Mouse (Mus musculus) E14TG2a.4 (cell line): ENCODE measurements at regions not wholly inside any gene's neighbourhood (a gene's known extent, or its start where the extent isn't known, plus 50 kb on each side); places are given as distances from the start of the nearest gene placed in this dataset.

ENCODE experiments used
- CTCF ChIP-seq: conservative IDR thresholded peaks from 2 replicates; pipeline ENCODE4 v1.5.1; 2014; ENCODE audit warnings: low read length
- POU5F1 ChIP-seq: IDR thresholded peaks from 2 replicates; pipeline ENCODE4 v1.6.1; 2014; ENCODE audit warnings: low read length, borderline replicate concordance

DNA sequence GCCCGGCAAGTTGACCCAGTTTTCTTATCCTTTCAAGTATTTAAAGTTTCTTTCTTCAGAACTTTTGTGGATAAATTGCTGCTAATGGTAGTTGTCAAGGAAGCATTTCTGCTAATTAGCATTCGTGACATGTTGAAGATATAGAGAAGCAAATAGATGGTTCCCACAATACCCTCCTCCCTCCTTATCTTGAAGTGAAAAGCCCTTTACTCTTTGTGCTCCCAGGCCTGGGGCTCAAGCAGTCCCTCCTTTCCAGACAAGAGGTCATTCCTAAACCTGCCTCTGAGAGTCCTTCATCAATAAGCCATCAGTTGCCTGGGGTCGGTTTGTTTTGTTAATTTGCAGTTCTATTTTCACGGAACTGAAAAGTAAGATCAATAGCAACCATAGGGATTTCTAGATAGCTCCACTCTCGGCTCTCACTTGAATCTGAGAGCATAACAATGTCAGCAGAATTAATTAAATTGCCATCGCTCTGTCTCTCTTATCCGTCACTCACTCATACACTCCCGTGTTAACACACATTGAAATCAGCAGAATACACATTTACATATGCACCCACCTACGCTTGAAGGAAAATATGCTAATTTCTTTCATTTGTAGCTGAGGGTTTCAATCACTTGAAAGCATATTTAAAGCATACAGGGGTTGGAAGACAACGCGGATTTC is 2695.8 kb upstream of the 5930422O12Rik start:
- no peak for TF ChIP-seq CTCF
- no peak for TF ChIP-seq POU5F1
